Mouse (Mus musculus) heart, embryonic 14.5 days (tissue): Measurements from ENCODE around the gene Aph1a. TPM values are rescaled to one million over a fixed set of nuclear protein-coding genes. Genes with fewer than 3 reads are reported as not detected.
A peak's percentile ranks its signal among the peaks of the same experiment; 100 is the strongest.

ENCODE experiments used
- ATAC-seq: fragments of 200-750 bp; cut with Nextera tagmentation; 2 replicates; pipeline ENCODE4 v1.8.0; 2017; ENCODE audit warnings: low read depth, moderate TSS enrichment; ENCODE audit not compliant: insufficient number of reproducible peaks, insufficient read depth, low FRiP score
- H3K27ac ChIP-seq, 2 experiments: fragments of 200-500 bp in 1 of 2; fragments of 300-500 bp in 1 of 2; sonication (generic) in 1 of 2; replicated peaks in 1 of 2; 2 replicates each; pipeline ENCODE4 v1.5.1; 2012 to 2014; ENCODE audit warnings: low read depth in 2 of 2, low read length in 2 of 2, control low read depth in 1 of 2, mild to moderate bottlenecking in 1 of 2, mixed read lengths in 1 of 2; ENCODE audit not compliant: control insufficient read depth in 1 of 2, insufficient read depth in 1 of 2
- H3K27me3 ChIP-seq: fragments of 300-500 bp; sonication (generic); 2 replicates; pipeline ENCODE4 v1.6.1; 2014; ENCODE audit warnings: mild to moderate bottlenecking, low read length, control low read depth; ENCODE audit not compliant: control insufficient read depth, insufficient read depth
- H3K36me3 ChIP-seq: fragments of 300-500 bp; sonication (generic); 2 replicates; pipeline ENCODE4 v1.6.1; 2014; ENCODE audit warnings: mild to moderate bottlenecking, control low read depth, low read length, mixed read lengths; ENCODE audit not compliant: control insufficient read depth, insufficient read depth
- H3K4me1 ChIP-seq, 2 experiments: fragments of 200-500 bp in 1 of 2; fragments of 300-500 bp in 1 of 2; sonication (generic) in 1 of 2; 2 replicates each; pipeline ENCODE4 v1.6.1; 2012 to 2014; ENCODE audit warnings: low read length in 2 of 2, control low read depth in 1 of 2, mixed read lengths in 1 of 2; ENCODE audit not compliant: control insufficient read depth in 2 of 2, insufficient read depth in 2 of 2
- H3K4me2 ChIP-seq: fragments of 300-500 bp; sonication (generic); 2 replicates; pipeline ENCODE4 v1.6.1; 2014; ENCODE audit warnings: mild to moderate bottlenecking, low read length
- H3K4me3 ChIP-seq, 2 experiments: fragments of 200-500 bp in 1 of 2; fragments of 300-500 bp in 1 of 2; sonication (generic) in 1 of 2; 2 replicates each; pipeline ENCODE4 v1.5.1; 2012 to 2014; ENCODE audit warnings: low read length in 2 of 2, mild to moderate bottlenecking in 2 of 2, control low read depth in 1 of 2, low read depth in 1 of 2, moderate library complexity in 1 of 2; ENCODE audit not compliant: control insufficient read depth in 1 of 2, insufficient read depth in 1 of 2
- H3K9ac ChIP-seq: fragments of 300-500 bp; sonication (generic); 2 replicates; pipeline ENCODE4 v1.6.1; 2014; ENCODE audit warnings: mild to moderate bottlenecking, low read length
- H3K9me3 ChIP-seq: fragments of 300-500 bp; sonication (generic); 2 replicates; pipeline ENCODE4 v1.6.1; 2016; ENCODE audit warnings: low read length, control low read depth; ENCODE audit not compliant: control insufficient read depth
- WGBS: fragments of 180-500 bp; shearing (Covaris S2); extraction: QIAGEN DNeasy Blood & Tissue Kit; methylation state at CpG from one replicate; pipeline ENCODE4 v1.1.7; 2014; 5-methylcytosine and 5-hydroxymethylcytosine counted together
- polyA plus RNA-seq: library from polyadenylated mRNA; unstranded; fragments of >200 nt; fragmentation: Nextera tagmentation; extraction: Ambion mirVana; gene quantifications from 2 replicates; pipeline ENCODE4 v1.2.1, GENCODE M21; 2014

Gene Aph1a
- polyA plus RNA-seq, 1 experiment from 2014 or later, result 38.4 TPM

GRCm38 (mm10) chr3:95860323-95860722 lies 33.4 kb upstream of the Aph1a start:
- Histone ChIP-seq H3K9me3 (no peaks in the 10 kb centered on the region), H3K27me3 (no peaks in the 10 kb centered on the region), H3K4me3 (no peak overlapping the region), H3K9ac (no peak overlapping the region), H3K27ac (no peak overlapping the region), H3K36me3 (peaks cover 24% of the 10 kb centered on the region), H3K4me2 (no peak overlapping the region), H3K4me1 (peaks cover 0 to 9% of the 10 kb centered on the region in 2 experiments; a peak in 1 of 4 replicates)
- ATAC-seq, result no peak
- 71% methylated on average over 3 of the region's 3 CpGs for WGBS

DNA sequence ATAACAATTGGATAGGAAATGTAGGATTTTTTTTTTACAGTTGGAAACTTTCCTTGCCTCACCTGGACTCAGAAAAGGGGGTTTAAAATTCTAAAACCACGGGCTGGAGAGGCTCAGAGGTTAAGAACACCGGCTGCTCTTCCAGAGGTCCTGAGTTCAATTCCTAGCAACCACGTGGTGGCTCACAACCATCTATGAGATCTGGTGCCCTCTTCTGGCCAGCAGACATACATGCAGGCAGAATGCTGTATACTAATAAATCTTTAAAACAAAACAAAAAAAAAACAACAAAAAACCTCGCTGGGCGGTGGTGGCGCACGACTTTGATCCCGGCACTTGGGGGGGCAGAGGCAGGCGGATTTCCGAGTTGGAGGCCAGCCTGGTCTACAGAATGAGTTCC lies 32.6 kb upstream of the Aph1a start:
- ATAC-seq, result no peak

GRCm38 (mm10) chr3:95861796-95862195 lies 32.0 kb upstream of the Aph1a start:
- no peak overlapping the region for H3K4me2 ChIP-seq
- no peak overlapping the region for H3K4me3 ChIP-seq
- H3K9me3 ChIP-seq, result no peaks in the 10 kb centered on the region
- ATAC-seq, result 0 out of 2 replicates have a peak, but pooled peaks have one; percentile 19
- H3K27ac ChIP-seq, result no peak overlapping the region
- no peaks in the 10 kb centered on the region for H3K27me3 ChIP-seq
- WGBS, result 57% methylated on average over 2 of the region's 2 CpGs
- no peak overlapping the region for H3K9ac ChIP-seq
- H3K36me3 ChIP-seq, result peaks cover 34% of the 10 kb centered on the region
- peaks cover 0 to under 1% of the 10 kb centered on the region in 2 experiments; a peak in 1 of 4 replicates for H3K4me1 ChIP-seq

More for the DNA sequence above, 32.6 kb upstream of the Aph1a start:
- no peak overlapping the region for H3K27ac ChIP-seq
- peaks cover 0 to 6% of the 10 kb centered on the region in 2 experiments; a peak in 1 of 4 replicates for H3K4me1 ChIP-seq
- no peaks in the 10 kb centered on the region for H3K9me3 ChIP-seq
- no peak overlapping the region for H3K4me2 ChIP-seq
- no peak overlapping the region for H3K9ac ChIP-seq
- peaks cover 32% of the 10 kb centered on the region for H3K36me3 ChIP-seq
- H3K4me3 ChIP-seq, result no peak overlapping the region
- 79% methylated on average over 10 of the region's 10 CpGs for WGBS
- H3K27me3 ChIP-seq, result no peaks in the 10 kb centered on the region

DNA sequence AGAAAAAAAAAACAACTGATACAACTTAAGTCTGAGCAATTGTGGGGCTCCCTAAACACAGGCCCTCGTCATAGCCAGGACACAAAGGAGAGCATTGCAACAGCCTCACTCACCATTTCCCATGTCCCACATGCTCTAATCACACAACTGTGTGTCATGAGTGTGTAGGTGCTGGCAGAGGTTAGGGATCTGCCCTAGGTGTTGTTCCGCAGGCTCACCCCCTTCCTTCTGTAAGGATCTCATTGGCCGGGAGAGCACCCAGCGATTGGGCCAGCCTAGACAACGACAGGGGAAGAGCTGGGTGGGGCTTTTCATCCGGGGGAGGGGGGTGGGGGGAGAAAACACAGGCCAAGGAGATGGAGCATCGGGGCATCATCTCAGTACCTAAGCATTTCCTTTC lies 30.2 kb upstream of the Aph1a start:
- H3K36me3 ChIP-seq, result peaks cover 51% of the 10 kb centered on the region
- no peaks in the 10 kb centered on the region for H3K4me1 ChIP-seq
- no peak overlapping the region for H3K9ac ChIP-seq
- no peaks in the 10 kb centered on the region for H3K9me3 ChIP-seq
- H3K27ac ChIP-seq, result no peak overlapping the region
- no peaks in the 10 kb centered on the region for H3K27me3 ChIP-seq
- no peak overlapping the region for H3K4me2 ChIP-seq
- WGBS, result 71% methylated on average over 7 of the region's 7 CpGs
- H3K4me3 ChIP-seq, result no peak overlapping the region
- no peak for ATAC-seq

GRCm38 (mm10) chr3:95865050-95865449 lies 28.7 kb upstream of the Aph1a start:
- Histone ChIP-seq H3K9me3 (no peaks in the 10 kb centered on the region), H3K4me1 (no peaks in the 10 kb centered on the region), H3K27ac (no peak overlapping the region), H3K9ac (no peak overlapping the region), H3K27me3 (no peaks in the 10 kb centered on the region), H3K4me2 (no peak overlapping the region), H3K4me3 (no peak overlapping the region), H3K36me3 (peaks cover 66% of the 10 kb centered on the region)
- 90% methylated on average over 5 of the region's 5 CpGs for WGBS
- ATAC-seq, result no peak

GRCm38 (mm10) chr3:95865571-95865970 lies 28.2 kb upstream of the Aph1a start:
- H3K27me3 ChIP-seq, result no peaks in the 10 kb centered on the region
- no peak for ATAC-seq
- H3K4me3 ChIP-seq, result no peak overlapping the region
- no peak overlapping the region for H3K27ac ChIP-seq
- no peak overlapping the region for H3K4me2 ChIP-seq
- no peaks in the 10 kb centered on the region for H3K9me3 ChIP-seq
- 84% methylated on average over 20 of the region's 20 CpGs for WGBS
- H3K36me3 ChIP-seq, result peaks cover 66% of the 10 kb centered on the region
- H3K4me1 ChIP-seq, result peaks cover 0 to 3% of the 10 kb centered on the region in 2 experiments; a peak in 1 of 4 replicates
- H3K9ac ChIP-seq, result no peak overlapping the region

DNA sequence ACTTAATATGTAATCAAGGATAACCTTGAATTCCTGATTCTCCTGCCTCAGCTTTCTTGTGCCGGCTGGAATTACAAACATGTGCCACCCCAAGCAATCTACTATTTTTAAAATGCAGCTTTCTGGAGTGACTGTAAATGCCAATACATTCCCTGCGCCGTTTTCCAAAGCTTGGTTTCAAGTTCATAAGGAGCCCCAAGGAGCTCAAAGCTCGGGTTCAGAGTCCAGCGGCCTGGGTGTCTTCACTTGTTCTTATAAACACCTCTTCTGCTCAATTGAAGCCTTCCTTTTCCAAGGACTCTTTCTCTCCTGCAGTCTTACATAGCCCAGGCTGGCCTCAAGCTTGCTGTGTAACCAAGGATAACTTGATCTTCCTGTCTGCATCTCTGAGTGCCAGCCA lies 27.7 kb upstream of the Aph1a start:
- Histone ChIP-seq H3K36me3 (peaks cover 66% of the 10 kb centered on the region), H3K9ac (no peak overlapping the region), H3K27ac (no peak overlapping the region), H3K4me1 (peaks cover 0 to 5% of the 10 kb centered on the region in 2 experiments; a peak in 1 of 4 replicates), H3K4me3 (no peak overlapping the region), H3K27me3 (no peaks in the 10 kb centered on the region), H3K9me3 (no peaks in the 10 kb centered on the region), H3K4me2 (no peak overlapping the region)
- no peak for ATAC-seq
- 78% methylated on average over 5 of the region's 5 CpGs for WGBS

- ATAC-seq, result no peak
- WGBS, result 85% methylated on average over 2 of the region's 2 CpGs
- peaks cover 66% of the 10 kb centered on the region for H3K36me3 ChIP-seq
Observed at GRCm38 (mm10) chr3:95867408-95867807, 26.4 kb upstream of the Aph1a start.

More at GRCm38 (mm10) chr3:95867408-95867807, 26.4 kb upstream of the Aph1a start:
- H3K27ac ChIP-seq, result no peak overlapping the region
- peaks cover 0 to 11% of the 10 kb centered on the region in 2 experiments; a peak in 2 of 4 replicates for H3K4me1 ChIP-seq
- no peaks in the 10 kb centered on the region for H3K9me3 ChIP-seq
- H3K4me2 ChIP-seq, result no peak overlapping the region
- H3K27me3 ChIP-seq, result no peaks in the 10 kb centered on the region
- H3K4me3 ChIP-seq, result no peak overlapping the region
- no peak overlapping the region for H3K9ac ChIP-seq
